Mouse (Mus musculus) gonadal fat pad, adult 2 months (tissue): ENCODE results near the gene Sec14l1. TPM values are rescaled to one million over a fixed set of nuclear protein-coding genes. Genes with fewer than 3 reads are reported as not detected.

Source experiments
- DNase-seq: peaks from one replicate; pipeline ENCODE4 v3.0.0-alpha.2; 2012; ENCODE audit warnings: low read depth
- polyA plus RNA-seq: library from polyadenylated mRNA; depleted of rRNA; stranded (reverse); fragments of >200 nt; gene quantifications from 2 replicates; pipeline ENCODE4 v1.2.3, GENCODE M21; 2012

The Sec14l1 gene
- polyA plus RNA-seq, 1 experiment = 71.6 TPM

- no peak for DNase-seq
Observed at GRCm38 (mm10) chr11:117127250-117127837, 12.4 kb downstream of the Sec14l1 start.

GRCm38 (mm10) chr11:117127931-117128548, 13.1 kb downstream of the Sec14l1 start:
- no peak for DNase-seq

GRCm38 (mm10) chr11:117129473-117129872, 14.5 kb downstream of the Sec14l1 start:
- DNase-seq = no peak

- DNase-seq = no peak
Observed at GRCm38 (mm10) chr11:117130068-117130467, 15.1 kb downstream of the Sec14l1 start.

GRCm38 (mm10) chr11:117130888-117131287, 15.9 kb downstream of the Sec14l1 start:
- no peak for DNase-seq

- no peak for DNase-seq
Observed at GRCm38 (mm10) chr11:117131450-117131849, 16.5 kb downstream of the Sec14l1 start.

GRCm38 (mm10) chr11:117134776-117135387, 19.9 kb downstream of the Sec14l1 start:
- no peak for DNase-seq

- no peak for DNase-seq
Observed at GRCm38 (mm10) chr11:117135457-117136290, 20.7 kb downstream of the Sec14l1 start.

- DNase-seq = no peak
Observed at GRCm38 (mm10) chr11:117136880-117137279, 21.9 kb downstream of the Sec14l1 start.

- DNase-seq = no peak
Observed at GRCm38 (mm10) chr11:117138213-117138761, 23.3 kb downstream of the Sec14l1 start.

GRCm38 (mm10) chr11:117138795-117139463, 24.0 kb downstream of the Sec14l1 start:
- DNase-seq = no peak

- no peak for DNase-seq
Observed at GRCm38 (mm10) chr11:117141376-117142001, 26.5 kb downstream of the Sec14l1 start.

GRCm38 (mm10) chr11:117142507-117142906, 27.5 kb downstream of the Sec14l1 start:
- DNase-seq = no peak

- no peak for DNase-seq
Observed at GRCm38 (mm10) chr11:117145451-117146117, 30.6 kb downstream of the Sec14l1 start.

- DNase-seq = no peak
Observed at GRCm38 (mm10) chr11:117146118-117146506, 31.1 kb downstream of the Sec14l1 start.

GRCm38 (mm10) chr11:117146776-117147536, 32.0 kb downstream of the Sec14l1 start:
- DNase-seq = no peak

- DNase-seq = no peak
Observed at GRCm38 (mm10) chr11:117148893-117149685, 34.1 kb downstream of the Sec14l1 start.

GRCm38 (mm10) chr11:117150467-117150966, 35.5 kb downstream of the Sec14l1 start:
- no peak for DNase-seq

GRCm38 (mm10) chr11:117151461-117151860, 36.5 kb downstream of the Sec14l1 start:
- DNase-seq = no peak
